Mouse (Mus musculus): Measurements from ENCODE around the gene Lysmd1.
"Not testable (repeated sequence)": the region's sequence is repeated elsewhere in the genome, so short reads cannot be mapped to it uniquely, and the experiment has no call there.

DNA sequence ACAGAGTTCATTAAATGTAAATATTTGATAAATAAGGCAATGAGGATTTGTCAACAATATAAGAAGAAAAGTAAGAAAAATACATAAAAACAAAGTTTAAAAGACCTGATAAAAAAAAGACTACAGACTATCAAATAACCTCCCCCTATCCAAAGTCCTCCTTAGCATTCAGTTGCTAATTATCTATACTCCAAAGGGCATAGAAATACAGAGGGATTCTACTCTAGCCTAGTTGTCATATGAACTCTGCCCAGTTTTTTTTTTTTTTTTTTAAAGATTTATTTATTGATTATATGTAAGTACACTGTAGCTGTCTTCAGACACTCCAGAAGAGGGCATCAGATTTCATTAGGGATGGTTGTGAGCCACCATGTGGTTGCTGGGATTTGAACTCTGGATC, 26.6 kb upstream of the Lysmd1 start:
- not testable (repeated sequence) for TF ChIP-seq CTCF, POLR2A (IDR thresholded peaks at IDR 0.05; ENCODE audit: extremely low read depth, insufficient read depth, low read length)

All from cortical plate, adult 2 months (tissue).